Mouse (Mus musculus) adrenal gland, postnatal 4 days (tissue): Measurements from ENCODE around the gene Brd7. TPM values are rescaled to one million over a fixed set of nuclear protein-coding genes. Genes with fewer than 3 reads are reported as not detected.

Experiments
- DNase-seq, 2 experiments: peaks; one replicate each; pipeline ENCODE4 v3.0.0; 2021 to 2022; ENCODE audit warnings: low spot score in 2 of 2, mixed read lengths in 2 of 2
- total RNA-seq, 2 experiments: library from RNA; stranded (reverse); gene quantifications; 2 replicates each; pipeline ENCODE4 v1.2.3; 2021

Gene Brd7
- total RNA-seq, 2 experiments from 2014 or later, result 82.9 to 93.5 TPM

GRCm38 (mm10) chr8:88357226-88357933 is 4.6 kb downstream of the Brd7 start:
- no peak for DNase-seq

GRCm38 (mm10) chr8:88349046-88349445 is 12.9 kb downstream of the Brd7 start:
- DNase-seq, result no peak

GRCm38 (mm10) chr8:88342026-88342425 is 20.0 kb downstream of the Brd7 start:
- DNase-seq, result no peak

- no peak for DNase-seq
These were observed 21.9 kb downstream of the Brd7 start for GRCm38 (mm10) chr8:88339887-88340695.

GRCm38 (mm10) chr8:88339221-88339620 is 22.8 kb downstream of the Brd7 start:
- DNase-seq, result no peak

GRCm38 (mm10) chr8:88334975-88335374 is 27.0 kb downstream of the Brd7 start:
- DNase-seq, result no peak

GRCm38 (mm10) chr8:88334384-88334783 is 27.6 kb downstream of the Brd7 start:
- DNase-seq, result no peak

- no peak for DNase-seq
These were observed 31.2 kb downstream of the Brd7 start for GRCm38 (mm10) chr8:88330816-88331215.

- no peak for DNase-seq
These were observed 33.3 kb downstream of the Brd7 start for GRCm38 (mm10) chr8:88328689-88329088.

GRCm38 (mm10) chr8:88326328-88326727 is 35.7 kb downstream of the Brd7 start:
- no peak for DNase-seq

GRCm38 (mm10) chr8:88325795-88326194 is 36.2 kb downstream of the Brd7 start:
- no peak for DNase-seq

GRCm38 (mm10) chr8:88325251-88325650 is 36.7 kb downstream of the Brd7 start:
- DNase-seq, result no peak

GRCm38 (mm10) chr8:88324760-88325159 is 37.2 kb downstream of the Brd7 start:
- no peak for DNase-seq

- DNase-seq, result no peak
These were observed 38.5 kb downstream of the Brd7 start for GRCm38 (mm10) chr8:88323523-88323922.

- no peak for DNase-seq
These were observed 40.6 kb downstream of the Brd7 start for GRCm38 (mm10) chr8:88321387-88321786.

GRCm38 (mm10) chr8:88320134-88320533 is 41.9 kb downstream of the Brd7 start:
- DNase-seq, result no peak

- no peak for DNase-seq
These were observed 43.8 kb downstream of the Brd7 start for GRCm38 (mm10) chr8:88318151-88318550.

- no peak for DNase-seq
These were observed 44.7 kb downstream of the Brd7 start for GRCm38 (mm10) chr8:88317341-88317740.

GRCm38 (mm10) chr8:88316139-88316931 is 45.7 kb downstream of the Brd7 start:
- no peak for DNase-seq

- no peak for DNase-seq
These were observed 46.7 kb downstream of the Brd7 start for GRCm38 (mm10) chr8:88315302-88315701.

GRCm38 (mm10) chr8:88313991-88314390 is 48.0 kb downstream of the Brd7 start:
- DNase-seq, result no peak

GRCm38 (mm10) chr8:88312966-88313365 is 49.0 kb downstream of the Brd7 start:
- DNase-seq, result no peak
